Mouse (Mus musculus): ENCODE measurements around the gene Mak.

Gene Mak

DNA sequence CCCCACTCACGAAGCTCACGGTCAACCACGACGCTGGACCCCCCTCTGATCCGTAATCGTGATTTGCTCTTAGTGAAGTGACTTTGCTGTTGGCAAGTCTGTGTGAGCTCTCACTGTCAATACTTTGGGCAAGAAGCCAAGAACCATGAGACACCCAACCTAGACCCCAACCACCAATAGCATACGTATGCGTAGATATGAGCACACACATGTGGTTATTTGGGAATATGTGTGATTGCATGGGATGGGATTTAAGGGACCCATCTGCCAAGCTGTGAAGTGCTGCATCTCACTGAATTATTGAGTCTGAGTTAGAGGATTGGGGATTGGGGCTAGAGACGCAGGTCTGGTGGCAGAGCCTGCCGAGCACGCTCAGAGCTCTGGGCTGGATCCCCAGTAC lies 7.9 kb downstream of the Mak start:
- DNase-seq (ENCODE audit: low spot score in 2 of 2): no peak

DNA sequence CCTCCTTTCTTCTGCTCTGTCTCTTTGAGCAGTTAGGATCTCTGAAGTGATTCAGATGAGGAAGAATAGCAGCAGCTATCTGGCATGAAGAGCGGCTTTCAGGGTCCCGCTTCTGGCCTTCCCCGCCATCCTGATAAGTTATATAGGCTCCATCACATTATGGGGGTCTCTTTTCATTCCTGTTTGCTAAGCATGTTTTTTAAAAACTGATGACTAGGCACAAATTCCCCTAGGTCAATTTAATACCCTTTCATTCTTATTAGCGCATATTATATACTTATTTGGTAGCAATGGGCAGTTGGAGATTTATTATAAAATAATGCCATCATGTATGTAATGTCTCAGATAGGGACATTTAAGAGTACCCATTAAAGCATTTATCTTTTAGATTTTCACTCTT lies 11.9 kb downstream of the Mak start:
- DNase-seq (ENCODE audit: low spot score in 2 of 2): no peak

DNA sequence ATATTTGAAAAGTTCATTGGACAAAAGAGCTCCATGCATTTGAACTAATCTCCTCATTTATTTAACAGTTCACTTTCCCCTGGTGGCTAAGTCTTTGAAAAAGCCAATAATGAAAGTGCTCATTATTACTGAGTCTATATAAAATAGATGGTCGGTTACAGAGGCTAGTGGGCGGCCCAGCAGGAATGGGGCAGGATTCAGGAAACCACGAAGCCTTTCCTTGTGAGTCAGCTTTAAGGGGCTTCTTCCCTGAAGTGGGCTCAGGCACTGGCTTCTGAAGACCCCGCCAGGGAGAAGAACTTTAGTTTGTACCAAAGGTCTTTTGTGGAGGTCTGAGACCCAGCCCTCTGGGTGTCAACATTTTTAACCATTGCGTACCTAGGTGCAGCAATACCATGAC lies 27.5 kb downstream of the Mak start:
- DNase-seq (ENCODE audit: low spot score in 2 of 2): no peak

DNA sequence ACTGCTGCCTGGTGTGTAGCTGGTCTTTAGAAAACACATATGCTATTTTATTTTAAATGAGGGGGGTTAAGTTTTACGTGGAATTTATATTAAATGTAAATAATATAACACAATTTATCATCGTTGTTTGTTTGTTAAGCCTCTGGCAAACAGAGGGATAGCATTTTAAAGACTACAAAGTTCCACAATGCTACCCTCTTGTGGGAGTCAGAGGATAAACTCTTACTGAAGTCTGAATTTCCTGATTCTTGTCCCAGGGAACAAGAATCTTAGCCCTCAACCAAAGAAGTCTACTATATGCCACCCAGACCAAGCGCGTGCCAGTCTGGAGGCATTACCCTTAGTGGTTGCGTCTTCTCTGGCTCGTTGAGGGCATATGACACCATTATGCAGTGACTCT lies 32.2 kb downstream of the Mak start:
- DNase-seq (ENCODE audit: low spot score in 2 of 2): no peak

DNA sequence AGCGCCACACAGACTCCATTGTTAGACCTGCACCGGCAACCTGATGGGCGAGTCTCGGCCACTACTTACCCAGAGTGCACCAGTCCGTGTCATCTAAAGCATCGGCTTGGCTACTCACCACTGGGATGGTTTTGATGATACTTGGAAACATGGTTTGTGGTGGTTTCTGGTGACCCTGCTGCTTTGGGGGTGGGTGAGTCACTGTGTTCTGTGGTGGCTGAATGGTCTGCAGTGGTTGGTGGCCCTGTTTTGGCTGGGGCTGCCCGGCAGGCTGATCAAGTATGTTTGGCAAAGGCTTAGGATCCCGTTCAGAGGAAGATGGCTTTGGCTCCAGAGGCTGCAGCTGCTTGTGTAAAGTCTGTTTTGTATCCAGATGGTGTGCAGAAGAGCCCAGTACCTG lies 33.6 kb downstream of the Mak start:
- no peak for DNase-seq (ENCODE audit: low spot score in 2 of 2)

DNA sequence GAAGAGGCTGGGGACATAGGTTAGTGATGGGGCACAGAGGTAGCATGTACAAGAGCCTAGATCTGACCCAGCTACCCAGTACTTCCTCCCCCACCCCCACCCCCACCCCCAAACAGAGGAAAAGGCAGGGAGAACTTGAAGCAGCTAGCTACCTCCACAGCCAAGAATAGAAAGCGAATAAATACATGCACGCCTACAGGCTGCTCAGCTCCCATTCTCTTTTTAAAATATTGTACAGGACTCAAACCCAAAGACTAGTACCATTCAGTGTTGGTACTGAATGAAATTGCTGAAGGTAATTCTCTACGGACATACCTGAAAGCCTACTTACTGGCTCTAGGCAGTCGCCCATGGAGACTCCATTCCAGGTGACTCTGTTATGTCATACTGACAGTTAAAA lies 37.0 kb downstream of the Mak start:
- DNase-seq (ENCODE audit: low spot score in 2 of 2): no peak

DNA sequence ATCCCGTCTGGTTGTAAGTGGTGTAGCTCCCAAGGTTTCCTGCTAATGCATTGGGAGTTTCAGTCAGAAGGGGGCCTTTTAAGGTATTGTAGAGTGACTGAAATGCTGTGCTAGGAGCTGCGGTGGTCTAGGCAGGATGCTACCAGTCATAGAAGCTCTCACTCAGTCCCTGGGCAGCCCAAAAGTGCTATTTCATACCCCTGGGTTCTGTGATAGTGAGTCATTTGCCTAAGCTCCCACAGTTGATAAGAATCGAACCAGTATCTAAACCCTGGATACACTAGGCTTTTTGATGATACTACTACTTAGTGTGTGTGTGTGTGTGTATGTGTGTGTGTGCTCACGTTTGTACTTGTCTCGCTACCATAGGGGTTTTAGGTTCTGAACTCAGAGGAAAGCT lies 49.4 kb downstream of the Mak start:
- no peak for DNase-seq (ENCODE audit: low spot score in 2 of 2)

DNA sequence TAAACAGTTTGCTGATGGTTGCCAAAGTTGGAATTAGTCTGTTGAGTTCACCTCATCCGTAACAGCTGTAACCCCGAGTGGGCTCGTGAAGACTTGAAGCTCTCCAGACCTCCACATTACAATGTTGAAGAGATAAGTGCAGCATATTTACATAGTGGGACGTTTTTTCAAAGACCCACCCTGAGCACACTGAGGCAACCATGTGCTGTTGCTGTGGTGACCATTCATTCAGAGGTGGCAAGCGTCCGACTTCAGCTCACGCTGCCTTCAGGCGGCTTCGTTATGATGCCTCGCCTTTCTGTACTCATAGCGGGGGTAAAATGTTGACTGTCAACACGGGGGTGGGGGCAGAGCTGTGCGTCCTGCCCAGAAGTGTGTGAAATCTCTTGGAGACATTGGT lies 57.4 kb downstream of the Mak start:
- DNase-seq (ENCODE audit: low spot score in 2 of 2): no peak

DNA sequence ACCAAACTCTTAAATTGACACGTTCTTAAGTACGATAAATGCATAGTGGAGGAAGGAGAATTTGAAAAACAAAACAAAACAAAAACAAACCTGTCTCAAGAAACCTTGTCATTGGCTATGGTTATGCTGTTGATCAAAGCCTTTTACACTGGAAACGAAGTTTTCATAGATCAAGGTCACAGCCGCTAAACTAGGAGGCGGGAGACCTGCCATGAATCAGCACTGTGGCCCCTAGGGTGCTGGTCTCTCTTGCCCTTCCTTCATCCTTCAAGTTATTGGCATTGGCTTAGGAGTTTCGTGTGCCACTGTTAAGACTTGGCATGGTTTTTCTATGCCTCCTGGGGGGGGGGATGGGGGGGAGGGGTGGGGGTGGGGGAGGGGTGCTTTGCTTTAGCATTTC lies 57.9 kb downstream of the Mak start:
- no peak for DNase-seq (ENCODE audit: low spot score in 2 of 2)

DNA sequence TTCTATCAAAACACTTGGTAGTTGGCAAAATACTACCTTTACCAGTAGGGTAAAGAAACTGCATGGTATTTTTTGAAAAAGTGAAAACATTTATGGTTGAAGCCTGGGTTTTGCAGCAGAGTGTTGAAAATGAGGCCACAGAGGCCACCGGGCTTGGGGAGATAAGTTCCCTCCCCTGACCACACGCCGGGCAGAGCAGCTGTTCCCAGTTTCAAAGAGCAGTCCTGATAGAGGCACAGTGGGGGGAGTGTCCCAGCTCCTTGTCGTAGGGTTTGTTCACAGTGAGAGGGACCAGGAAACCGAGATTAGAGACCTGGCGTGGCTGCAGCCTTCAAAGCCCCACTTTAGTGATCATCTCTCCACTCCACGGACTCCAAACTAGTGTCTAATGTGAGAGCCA lies 59.0 kb downstream of the Mak start:
- DNase-seq (ENCODE audit: low spot score in 2 of 2): no peak

DNA sequence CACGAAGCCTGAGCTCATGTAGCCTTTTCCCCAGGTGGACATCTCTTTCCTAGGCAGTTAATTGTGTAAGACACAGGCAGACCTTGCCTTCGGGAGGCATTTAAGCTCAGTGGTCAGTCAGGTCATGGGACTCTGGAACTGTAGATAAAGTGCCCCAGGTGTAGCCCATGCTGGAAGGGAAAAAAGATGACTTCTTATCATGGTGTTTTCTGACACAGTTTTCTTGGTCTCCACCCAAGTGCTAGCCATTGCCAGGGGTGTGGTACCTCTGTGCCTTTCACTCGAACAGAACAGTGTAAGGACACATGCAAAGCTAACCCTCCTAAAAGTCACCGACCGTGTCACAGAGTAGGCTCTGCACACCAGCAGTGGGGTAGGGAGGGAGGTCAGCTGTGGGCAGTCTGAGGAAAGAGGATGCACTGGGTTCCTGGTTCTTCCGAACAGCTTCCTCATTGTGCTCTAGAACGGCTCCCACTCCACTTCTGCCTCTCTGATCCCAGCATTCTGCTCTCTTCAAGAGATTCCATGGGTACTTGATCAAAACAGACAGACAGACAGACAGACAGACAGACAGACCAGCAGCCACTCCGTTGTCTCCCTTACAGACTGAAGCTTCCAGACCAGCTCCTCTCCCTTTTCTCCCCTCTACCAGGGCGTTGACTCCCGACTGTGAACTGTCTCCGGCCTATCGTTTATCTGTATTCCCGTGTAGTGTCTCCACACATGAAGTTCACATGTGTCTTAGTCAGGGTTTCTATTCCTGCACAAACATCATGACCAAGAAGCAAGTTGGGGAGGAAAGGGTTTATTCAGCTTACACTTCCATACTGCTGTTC lies 60.5 kb downstream of the Mak start:
- no peak for DNase-seq (ENCODE audit: low spot score in 2 of 2)

DNA sequence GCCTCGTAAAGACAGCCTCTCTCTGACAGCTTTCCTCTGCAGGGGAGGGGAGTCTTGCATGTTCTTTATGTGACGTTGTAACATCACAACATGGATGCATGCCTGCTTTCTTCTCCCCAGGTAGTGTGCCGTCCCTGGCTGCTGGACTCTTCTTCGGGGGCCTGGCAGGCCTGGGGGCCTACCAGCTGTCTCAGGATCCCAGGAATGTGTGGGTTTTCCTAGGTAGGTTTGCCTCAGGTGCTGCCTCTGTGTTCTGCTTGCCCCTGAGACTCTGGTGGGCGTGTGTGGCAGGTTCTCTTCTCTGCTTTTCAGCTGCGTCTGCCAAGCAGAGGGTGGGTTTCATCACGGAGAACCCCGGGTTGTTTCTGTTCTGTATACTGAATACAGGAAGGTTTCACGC lies 61.3 kb downstream of the Mak start:
- DNase-seq (ENCODE audit: low spot score in 2 of 2): no peak

DNA sequence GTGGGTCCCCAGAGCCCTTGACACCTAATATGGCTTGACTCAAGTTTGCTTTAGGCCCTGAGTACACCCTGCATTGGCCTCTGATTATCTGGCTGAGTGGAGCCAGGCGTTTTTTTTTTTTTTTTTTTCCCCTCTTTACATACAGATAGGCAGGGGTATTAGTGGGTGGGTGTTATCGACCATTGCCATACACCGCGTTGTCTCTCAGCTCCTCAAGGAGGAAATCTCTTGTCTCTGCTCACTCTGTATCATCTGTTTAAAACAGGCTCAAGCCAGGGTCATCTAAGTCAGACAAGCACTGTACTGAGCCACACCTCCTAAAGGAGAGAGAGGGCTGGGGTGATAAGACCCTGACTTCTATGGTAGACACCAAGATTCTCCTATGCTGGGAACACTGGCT lies 61.7 kb downstream of the Mak start:
- DNase-seq (ENCODE audit: low spot score in 2 of 2): no peak

DNA sequence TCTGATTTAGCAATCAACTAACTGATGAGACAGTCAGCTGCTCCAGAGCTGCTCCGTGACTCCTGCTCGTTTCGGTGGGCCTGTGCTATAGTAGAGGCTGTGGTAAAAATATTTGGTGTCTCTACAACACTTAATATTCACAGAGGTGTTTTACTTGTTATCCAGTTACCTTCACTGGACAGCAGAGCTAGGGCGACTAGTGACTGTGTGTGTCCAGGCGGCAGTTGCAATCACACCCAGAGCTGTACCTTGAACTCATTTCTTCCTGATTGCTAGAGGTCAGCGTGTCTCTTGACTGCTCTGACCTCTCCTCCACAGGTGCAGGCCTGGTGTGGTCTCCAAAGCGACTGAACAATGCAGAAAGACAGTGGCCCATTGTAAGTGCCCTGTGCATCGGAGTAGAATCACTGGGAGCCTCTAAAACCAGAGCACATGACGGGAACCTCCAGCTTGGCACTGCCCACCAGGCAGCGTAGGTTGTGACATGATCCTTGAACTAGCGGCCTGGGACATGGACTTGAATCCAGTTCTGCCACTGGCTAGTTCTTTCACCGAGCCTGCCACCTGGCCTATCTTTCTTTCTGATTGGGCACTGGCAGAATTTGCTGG lies 62.6 kb downstream of the Mak start:
- no peak for DNase-seq (ENCODE audit: low spot score in 2 of 2)

DNA sequence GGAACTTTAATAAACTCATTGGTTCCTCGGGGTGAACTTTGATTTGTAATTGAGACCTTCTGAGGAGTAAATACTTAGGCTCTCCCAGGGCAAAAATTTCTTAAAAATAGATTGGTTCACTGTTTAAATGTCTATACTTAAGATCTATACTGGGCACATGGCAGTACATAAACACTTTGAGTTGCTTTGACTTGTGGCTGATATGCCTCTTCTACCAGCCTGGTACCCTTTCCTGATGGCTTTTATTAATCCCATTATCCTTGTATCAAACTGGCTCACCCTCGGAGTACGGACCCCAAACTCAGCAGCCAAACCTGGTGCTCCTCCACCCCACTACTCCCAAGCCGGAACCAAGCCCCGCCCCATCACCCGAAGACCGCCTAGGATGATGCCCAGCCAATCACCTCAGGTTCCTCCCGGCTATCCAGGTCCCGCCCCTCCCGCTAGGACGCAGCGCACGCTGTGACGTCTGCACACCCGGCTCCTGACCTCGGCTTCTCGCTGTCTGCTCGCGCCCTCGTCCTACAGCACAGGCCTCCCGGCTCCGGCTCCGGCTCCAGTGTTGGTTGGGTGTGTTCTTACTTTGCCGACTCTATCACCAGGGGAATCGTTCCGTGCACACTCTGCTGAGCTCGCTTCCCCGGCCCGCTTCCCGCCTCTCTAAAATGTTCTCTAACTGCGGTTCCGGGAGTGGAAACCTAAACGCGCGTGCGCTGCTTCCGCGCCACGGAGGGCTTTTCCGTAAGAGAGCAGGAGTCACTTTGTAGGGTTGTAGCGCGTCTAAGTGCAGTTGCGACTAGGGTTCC lies 63.5 kb downstream of the Mak start, which contains the start of gene Tmem14c:
Gene Tmem14c, plus strand, starts transcription at position 464 of the 806 bp plus-strand sequence.
- DNase-seq (ENCODE audit: low spot score in 2 of 2): peak; percentile 87 to 93

DNA sequence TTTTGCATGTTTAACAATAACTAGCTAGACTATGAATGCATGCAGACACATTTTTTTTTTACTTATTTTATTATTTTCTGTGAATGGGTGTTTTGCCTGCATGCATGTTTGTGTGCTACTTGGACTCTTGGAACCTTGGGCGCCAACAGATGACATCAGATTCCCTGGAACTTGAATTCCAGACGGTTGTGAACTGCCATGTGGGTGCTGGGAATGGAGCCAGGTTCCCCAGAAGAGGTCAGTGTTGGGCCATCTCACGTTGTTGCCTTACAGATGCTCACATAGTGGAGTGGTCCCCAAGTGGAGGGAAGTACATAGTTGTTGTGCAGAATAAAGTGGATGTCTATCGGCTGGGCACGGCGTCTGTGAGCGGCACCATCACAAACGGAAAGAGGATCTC lies 70.6 kb downstream of the Mak start:
- no peak for DNase-seq (ENCODE audit: low spot score in 2 of 2)

DNA sequence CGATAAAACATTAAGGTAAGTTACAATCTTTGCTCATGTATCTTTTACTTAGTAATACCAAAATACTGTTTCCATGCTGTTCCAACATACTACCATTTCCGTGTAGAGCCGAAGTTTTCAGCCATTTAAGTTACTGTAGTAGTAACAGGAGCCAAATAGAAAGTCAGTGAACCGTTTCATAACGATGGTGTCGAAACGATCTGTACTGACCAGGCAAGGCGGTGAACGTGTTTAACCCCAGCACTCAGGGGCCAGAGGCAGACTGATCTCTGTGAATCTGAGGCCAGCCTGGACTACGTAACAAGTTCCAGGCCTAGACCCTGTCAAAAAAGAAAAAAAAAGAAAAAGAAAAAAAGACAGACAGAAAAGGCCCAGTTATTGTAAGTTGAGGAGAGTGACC lies 71.2 kb downstream of the Mak start:
- no peak for DNase-seq (ENCODE audit: low spot score in 2 of 2)

DNA sequence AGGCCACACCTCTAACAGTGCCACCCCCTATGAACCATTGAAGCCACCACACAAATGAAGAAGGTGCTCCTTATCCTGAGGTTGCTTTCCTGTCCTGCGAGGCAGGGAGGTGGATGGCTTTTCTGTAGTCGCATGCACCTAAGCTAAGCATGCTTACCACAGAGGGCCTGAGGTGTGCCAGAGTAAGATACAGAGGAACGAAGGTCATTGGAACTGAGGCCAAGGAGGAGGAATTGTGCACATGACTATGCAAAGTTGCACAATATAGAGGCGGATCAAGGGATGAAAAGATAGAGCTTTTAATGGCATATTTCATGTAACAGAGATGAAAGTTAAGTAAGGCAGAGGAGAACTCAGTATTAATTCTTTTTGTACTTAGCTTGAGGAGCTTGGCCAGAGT lies 73.3 kb downstream of the Mak start:
- DNase-seq (ENCODE audit: low spot score in 2 of 2): no peak

DNA sequence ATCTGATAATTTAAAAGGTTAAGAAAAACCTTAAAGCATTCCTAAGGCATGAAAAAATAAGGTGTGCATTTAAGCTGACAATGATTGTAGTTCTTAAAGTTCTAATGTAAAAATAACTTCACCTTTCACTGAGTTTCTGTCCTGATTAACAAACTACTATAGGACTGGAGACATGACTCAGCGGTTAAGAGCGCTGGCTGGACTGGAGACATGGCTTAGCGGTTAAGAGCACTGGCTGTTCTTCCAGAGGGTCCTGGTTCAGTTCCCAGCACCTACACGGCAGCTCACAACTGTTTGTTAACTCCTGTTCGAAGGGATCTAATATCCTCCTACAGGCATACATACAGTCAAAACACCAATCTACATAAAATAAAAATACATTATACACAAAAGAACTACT lies 77.5 kb downstream of the Mak start:
- no peak for DNase-seq (ENCODE audit: low spot score in 2 of 2)

DNA sequence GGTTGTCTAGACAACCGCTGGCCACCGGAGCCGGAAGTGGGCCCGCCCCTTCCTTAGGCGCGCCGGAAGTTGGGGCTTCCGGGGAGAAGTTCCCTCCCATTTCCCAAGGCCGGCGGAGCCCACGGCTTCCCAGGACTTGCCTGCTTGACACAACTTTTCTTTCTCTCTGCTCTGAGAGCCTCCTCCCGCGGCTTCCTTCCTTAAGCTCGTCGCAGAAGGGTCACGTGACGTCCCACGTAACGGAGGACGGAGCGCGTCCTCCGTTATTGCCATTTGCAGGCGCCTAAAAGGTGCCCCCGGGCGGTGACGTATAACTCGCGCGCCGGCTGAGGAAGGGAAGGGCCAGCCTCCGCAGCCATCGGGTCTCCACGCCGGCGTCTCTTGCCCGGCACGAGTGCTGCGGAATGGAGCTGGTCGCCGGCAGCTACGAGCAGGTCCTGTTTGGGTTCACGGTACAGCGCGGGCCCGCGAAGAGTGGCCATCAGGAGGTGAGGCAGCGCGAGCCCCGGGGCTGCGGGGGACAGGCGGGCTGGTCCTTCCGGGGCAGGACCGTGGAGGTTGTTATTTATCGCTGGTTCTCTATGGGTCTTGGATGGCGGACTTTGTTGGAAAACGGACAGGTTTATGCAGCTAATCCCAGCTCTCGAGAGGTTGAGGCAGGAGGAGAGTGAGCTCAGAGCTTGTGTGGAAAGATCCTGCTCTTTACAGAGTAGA lies 78.4 kb downstream of the Mak start, which contains the start of gene Pak1ip1:
Gene Pak1ip1, plus strand, starts transcription at position 98 of the 714 bp plus-strand sequence.
- DNase-seq (ENCODE audit: low spot score in 2 of 2): peak; percentile 89 to 90

DNA sequence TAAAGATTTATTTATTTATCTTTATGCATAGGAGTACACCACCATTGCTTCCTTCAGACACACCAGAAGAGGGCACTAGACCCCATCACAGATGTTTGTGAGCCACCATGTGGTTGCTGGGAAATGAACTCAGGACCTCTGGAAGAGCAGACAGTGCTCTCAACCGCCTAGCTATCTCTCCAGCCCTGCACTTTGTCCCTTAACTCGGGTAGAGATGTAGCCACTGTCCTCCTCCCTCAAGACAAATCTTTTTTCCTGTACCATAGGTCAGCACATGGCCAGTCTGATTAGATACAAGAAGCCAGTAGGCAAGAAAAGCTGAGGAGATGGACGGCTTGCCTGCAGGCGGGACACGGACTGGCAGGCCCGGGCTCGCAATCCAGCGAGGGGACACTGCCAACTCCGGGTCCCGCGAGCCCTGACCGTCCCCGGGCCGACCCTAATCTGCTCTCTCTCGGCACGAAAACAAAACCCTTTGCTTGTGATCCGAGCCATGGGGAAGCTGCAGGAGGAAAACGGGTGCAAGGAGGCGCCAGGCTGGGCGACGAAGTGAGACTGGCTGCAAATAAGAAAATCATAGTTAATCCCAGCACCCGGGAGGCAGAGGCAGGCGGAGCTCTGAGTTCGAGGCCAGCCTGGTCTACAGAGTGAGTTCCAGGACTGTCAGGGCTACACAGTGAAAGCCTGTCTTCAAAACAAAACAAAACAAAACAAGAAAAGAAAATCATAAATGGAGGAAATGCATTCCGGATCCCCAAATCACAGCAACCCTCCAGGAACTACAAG lies 79.2 kb downstream of the Mak start:
- peak; percentile 27 to 37 for DNase-seq (ENCODE audit: low spot score in 2 of 2)

All from frontal cortex, postnatal 14 days (tissue).